Mouse (Mus musculus) testis, adult 2 months (tissue): ENCODE data around the gene Zfp940. TPM values are rescaled to one million over a fixed set of nuclear protein-coding genes. Genes with fewer than 3 reads are reported as not detected.

Experiments used
- H3K27ac ChIP-seq: fragments of 200-500 bp; 2 replicates; pipeline ENCODE4 v1.5.1; 2012; ENCODE audit warnings: low read depth, low read length; ENCODE audit not compliant: control insufficient read depth, insufficient read depth
- H3K27me3 ChIP-seq: fragments of 200-500 bp; 2 replicates; pipeline ENCODE4 v1.6.1; 2012; ENCODE audit warnings: mild to moderate bottlenecking, low read length, moderate library complexity; ENCODE audit not compliant: control insufficient read depth, insufficient read depth
- H3K36me3 ChIP-seq: fragments of 200-500 bp; 2 replicates; pipeline ENCODE4 v1.6.1; 2012; ENCODE audit warnings: mild to moderate bottlenecking, low read length; ENCODE audit not compliant: control insufficient read depth, insufficient read depth
- H3K4me1 ChIP-seq: fragments of 200-500 bp; 2 replicates; pipeline ENCODE4 v1.6.1; 2012; ENCODE audit warnings: low read length; ENCODE audit not compliant: control insufficient read depth, insufficient read depth
- H3K4me3 ChIP-seq: fragments of 200-500 bp; 2 replicates; pipeline ENCODE4 v1.5.1; 2012; ENCODE audit warnings: low read depth, mild to moderate bottlenecking, low read length, moderate library complexity, mixed read lengths; ENCODE audit not compliant: control insufficient read depth
- CTCF ChIP-seq: fragments of 200-500 bp; IDR thresholded peaks from 2 replicates; pipeline ENCODE4 v1.5.1; 2012; ENCODE audit warnings: low read depth, mild to moderate bottlenecking, inconsistent platforms, low read length, moderate library complexity; ENCODE audit not compliant: control insufficient read depth, insufficient read depth, insufficient replicate concordance
- POLR2A ChIP-seq: fragments of 200-500 bp; IDR thresholded peaks from 2 replicates; pipeline ENCODE4 v1.6.1; 2012; ENCODE audit warnings: low read depth, mild to moderate bottlenecking, inconsistent platforms, low read length, moderate library complexity; ENCODE audit not compliant: control insufficient read depth
- polyA plus RNA-seq: library from polyadenylated mRNA; depleted of rRNA; stranded (reverse); fragments of >200 nt; gene quantifications from 2 replicates; pipeline ENCODE4 v1.2.3, GENCODE M21; 2012

Gene Zfp940
- polyA plus RNA-seq, 1 experiment: 1.2 TPM

DNA sequence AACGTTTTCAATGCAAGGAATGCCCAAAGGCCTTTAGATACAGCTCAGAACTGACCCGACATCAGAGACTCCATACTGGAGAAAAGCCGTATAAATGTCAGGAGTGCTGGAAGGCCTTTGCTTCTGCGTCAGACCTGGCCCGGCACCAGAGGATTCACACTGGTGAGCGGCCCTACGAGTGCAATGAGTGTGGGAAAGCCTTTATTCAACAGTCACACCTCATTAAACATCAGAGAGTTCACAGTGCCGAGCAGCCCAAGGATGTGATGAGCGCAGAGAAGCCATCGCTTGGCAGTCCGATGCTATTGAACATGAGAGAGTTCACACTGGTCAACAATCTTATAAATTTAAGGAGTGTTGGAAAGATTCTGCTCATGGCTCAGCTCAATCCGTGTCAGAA, 23.7 kb downstream of the Zfp940 start:
- no peaks in the 10 kb centered on the region; the same call in 1 of the 2 replicates for H3K36me3 ChIP-seq
- no peak overlapping the region for H3K27ac ChIP-seq
- no peak overlapping the region for H3K4me3 ChIP-seq
- no peak for TF ChIP-seq CTCF
- no peak for TF ChIP-seq POLR2A
- no peaks in the 10 kb centered on the region for H3K27me3 ChIP-seq
- no peaks in the 10 kb centered on the region for H3K4me1 ChIP-seq

DNA sequence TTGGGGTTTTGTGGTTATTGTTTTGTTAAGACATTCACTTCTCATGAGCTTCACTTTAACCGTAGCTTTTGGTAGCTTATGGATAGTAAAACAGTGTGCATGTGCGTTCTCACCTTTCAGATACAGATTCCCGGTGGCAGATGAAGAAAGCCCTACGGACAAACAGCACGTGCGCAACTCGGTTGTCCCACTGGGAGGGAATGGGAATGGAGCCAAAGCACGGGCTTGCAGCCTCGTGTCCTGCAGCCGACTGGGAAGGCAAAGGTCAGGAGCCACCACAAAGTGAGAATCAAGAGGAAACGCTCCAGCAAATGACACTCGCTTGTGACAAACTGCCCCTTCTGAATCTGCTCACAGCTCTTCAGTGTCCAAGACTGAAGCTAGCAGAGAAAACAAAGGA, 25.5 kb downstream of the Zfp940 start:
- Histone ChIP-seq H3K4me3 (no peak overlapping the region), H3K27ac (no peak overlapping the region), H3K27me3 (no peaks in the 10 kb centered on the region), H3K36me3 (no peaks in the 10 kb centered on the region; the same call in 1 of the 2 replicates), H3K4me1 (no peaks in the 10 kb centered on the region)
- TF ChIP-seq CTCF (no peak), POLR2A (no peak)

DNA sequence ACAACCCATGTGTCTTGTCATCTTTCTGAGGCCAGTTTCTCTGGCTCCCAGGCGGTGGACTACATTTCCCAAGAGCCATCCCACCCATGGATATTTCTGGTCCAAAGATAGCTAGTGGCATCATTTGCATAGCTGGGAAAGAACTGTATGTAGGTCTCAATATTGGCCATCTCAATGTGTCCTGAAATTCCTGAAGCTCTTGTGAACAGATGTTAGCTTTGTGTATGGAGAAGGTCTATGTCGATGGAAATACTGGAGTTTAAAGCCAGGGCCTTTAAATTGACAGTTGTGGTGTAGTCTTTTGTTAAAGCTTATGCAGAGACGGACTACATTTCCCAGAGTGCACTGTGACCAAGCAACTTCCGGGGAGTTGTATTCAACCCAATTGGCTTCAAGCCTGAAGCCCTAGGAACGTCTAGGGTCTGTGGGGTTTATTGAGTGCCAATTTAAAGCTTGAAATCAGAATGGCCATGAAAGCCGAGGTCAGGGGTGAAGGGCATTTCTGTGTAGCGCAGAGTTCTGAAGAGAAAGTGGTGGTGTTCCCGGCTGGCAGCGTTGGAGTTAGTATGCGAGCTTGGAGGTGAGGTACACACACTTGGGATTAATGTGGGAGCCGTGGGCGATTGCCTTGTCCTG, 34.7 kb downstream of the Zfp940 start:
- H3K27me3 ChIP-seq: no peaks in the 10 kb centered on the region
- peak overlapping the region; percentile 75 for H3K27ac ChIP-seq
- H3K4me3 ChIP-seq: peak overlapping the region; percentile 57
- no peak for TF ChIP-seq POLR2A
- TF ChIP-seq CTCF: no peak
- H3K36me3 ChIP-seq: no peaks in the 10 kb centered on the region
- H3K4me1 ChIP-seq: peaks cover 15% of the 10 kb centered on the region

DNA sequence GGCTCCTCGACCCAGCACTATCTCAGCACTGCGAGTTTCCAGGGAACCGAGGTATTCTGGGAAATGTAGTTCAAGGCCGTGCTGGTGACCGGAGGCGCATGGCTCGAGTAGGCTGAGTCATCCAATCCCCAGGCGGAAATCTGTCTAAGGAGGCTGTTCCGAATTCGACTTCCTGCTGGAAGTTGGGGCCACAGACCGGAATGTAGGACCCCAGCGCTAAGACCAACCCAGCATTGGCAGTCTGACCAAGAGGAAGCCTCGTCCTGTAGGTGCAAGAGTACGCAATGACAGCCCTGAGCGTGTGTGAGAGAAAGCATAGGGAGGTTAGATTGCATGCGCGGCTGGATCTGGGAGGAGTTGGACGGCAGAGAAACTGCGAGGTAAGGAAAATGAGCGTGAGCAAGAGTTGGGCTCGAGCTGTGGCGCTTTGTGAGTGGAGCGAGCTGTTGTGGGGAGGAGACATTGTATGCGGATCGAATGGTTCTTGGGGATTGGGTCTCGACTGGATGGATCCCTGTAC, 37.5 kb downstream of the Zfp940 start, which contains the start of gene Zfp790:
Gene Zfp790 (plus strand): TSS at position 205 of the 520 bp plus-strand sequence.
- peak within 1 kb of the TSS; percentile 98 for H3K4me3 ChIP-seq
- TF ChIP-seq POLR2A: 0 out of 2 replicates have a peak, but pooled peaks have one; percentile 48
- no peak; the same call in 1 of the 2 replicates for TF ChIP-seq CTCF
- no peaks in the 10 kb centered on the region for H3K36me3 ChIP-seq
- peak within 1 kb of the TSS; percentile 92 for H3K27ac ChIP-seq
- H3K4me1 ChIP-seq: peaks cover 15% of the 10 kb centered on the region
- no peaks in the 10 kb centered on the region for H3K27me3 ChIP-seq

DNA sequence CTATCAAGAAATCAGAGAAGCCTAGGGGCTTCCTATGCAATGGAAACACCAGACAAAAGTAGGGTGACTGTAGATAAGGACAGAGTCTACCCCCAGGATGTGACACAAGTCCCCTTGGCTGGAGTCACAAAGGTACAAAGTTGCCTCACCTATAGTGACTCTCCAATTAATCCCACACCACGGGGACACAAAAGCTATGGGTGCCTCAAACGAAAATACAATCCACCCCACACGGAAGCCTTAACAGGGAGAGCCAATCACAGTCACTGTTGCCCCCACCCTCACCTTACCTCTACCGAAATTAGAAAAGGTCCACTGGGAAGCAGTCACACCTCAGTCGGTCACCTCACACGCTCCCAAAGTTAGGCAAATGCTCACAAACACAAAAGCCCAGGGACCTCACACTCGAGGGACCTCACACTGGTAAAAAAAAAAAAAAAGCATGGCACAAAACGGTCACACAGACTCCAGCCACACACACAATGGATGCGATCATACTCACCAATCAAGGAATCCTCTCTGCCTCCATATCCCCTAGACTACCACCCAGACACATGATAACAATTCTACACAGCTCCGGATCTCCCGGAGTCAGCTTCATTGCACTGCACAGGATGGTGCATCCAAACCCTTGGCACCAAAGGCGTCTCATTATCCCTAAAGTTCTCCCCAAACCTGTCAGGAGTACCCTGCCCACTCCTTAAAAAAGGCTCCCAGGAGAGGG, 38.2 kb downstream of the Zfp940 start:
- no peak overlapping the region for H3K27ac ChIP-seq

DNA sequence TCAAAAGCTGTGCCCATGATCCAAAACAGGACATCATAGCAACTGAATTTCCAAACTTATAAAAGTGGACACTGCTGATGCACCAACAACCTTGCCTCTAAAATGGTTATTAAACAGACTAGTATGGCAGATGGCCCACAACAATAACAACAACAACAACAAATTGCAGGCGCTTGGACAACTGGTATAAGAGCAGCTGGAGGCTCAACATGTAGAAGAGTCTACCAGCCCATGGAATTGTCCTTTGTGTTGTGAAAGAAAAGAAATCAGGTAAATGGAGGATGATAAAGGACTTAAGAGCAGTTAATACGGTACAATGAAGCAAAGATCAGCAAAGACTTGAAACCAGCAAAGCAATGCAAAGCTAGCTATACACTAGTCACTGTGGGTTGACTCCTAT, 39.1 kb downstream of the Zfp940 start:
- Histone ChIP-seq H3K27me3 (no peaks in the 10 kb centered on the region), H3K4me1 (peaks cover 14% of the 10 kb centered on the region), H3K4me3 (no peak overlapping the region), H3K27ac (no peak overlapping the region), H3K36me3 (no peaks in the 10 kb centered on the region)
- no peak for TF ChIP-seq POLR2A
- no peak for TF ChIP-seq CTCF

More for the DNA sequence above, 38.2 kb downstream of the Zfp940 start:
- no peaks in the 10 kb centered on the region for H3K27me3 ChIP-seq
- TF ChIP-seq POLR2A: no peak
- no peak for TF ChIP-seq CTCF
- peaks cover 15% of the 10 kb centered on the region for H3K4me1 ChIP-seq
- no peaks in the 10 kb centered on the region for H3K36me3 ChIP-seq
- peak overlapping the region; percentile 98 for H3K4me3 ChIP-seq

DNA sequence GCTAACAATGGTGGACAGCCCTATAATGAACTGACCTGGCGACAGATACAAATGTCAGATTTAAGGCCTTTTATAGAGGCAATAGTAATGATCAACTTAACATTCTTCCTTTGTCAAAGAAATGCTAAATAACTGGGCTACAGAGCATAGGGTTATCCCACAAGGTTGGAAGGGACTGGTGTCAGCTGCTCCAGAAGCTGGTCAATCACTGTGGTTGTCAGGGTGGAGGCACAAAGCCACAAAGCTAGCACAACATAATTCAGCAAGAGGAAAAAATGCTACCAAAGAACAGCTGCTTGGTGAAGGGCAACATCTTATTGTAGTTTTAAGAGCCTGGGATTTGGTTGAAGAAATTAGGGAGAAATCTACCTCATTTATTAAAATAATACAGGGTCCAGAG, 41.2 kb downstream of the Zfp940 start:
- Histone ChIP-seq H3K27me3 (no peaks in the 10 kb centered on the region), H3K36me3 (no peaks in the 10 kb centered on the region), H3K27ac (no peak overlapping the region), H3K4me1 (peaks cover 10% of the 10 kb centered on the region), H3K4me3 (no peak overlapping the region)
- no peak for TF ChIP-seq CTCF
- TF ChIP-seq POLR2A: no peak
